Mouse (Mus musculus) hindbrain, embryonic 13.5 days (tissue): ENCODE data around the gene Gm20458. TPM values are rescaled to one million over a fixed set of nuclear protein-coding genes. Genes with fewer than 3 reads are reported as not detected.

Experiments
- ATAC-seq: fragments of 200-750 bp; cut with Nextera tagmentation; 2 replicates; pipeline ENCODE4 v1.8.0; 2017; ENCODE audit warnings: moderate TSS enrichment; ENCODE audit not compliant: low FRiP score
- H3K27ac ChIP-seq: fragments of 300-500 bp; sonication (generic); 2 replicates; pipeline ENCODE4 v1.5.1; 2015; ENCODE audit warnings: inconsistent platforms, mild to moderate bottlenecking, moderate library complexity
- H3K27me3 ChIP-seq: fragments of 300-500 bp; sonication (generic); 2 replicates; pipeline ENCODE4 v1.6.1; 2015; ENCODE audit warnings: mild to moderate bottlenecking, inconsistent platforms
- H3K36me3 ChIP-seq: fragments of 300-500 bp; sonication (generic); 2 replicates; pipeline ENCODE4 v1.6.1; 2015; ENCODE audit warnings: mild to moderate bottlenecking, inconsistent platforms
- H3K4me1 ChIP-seq: fragments of 300-500 bp; sonication (generic); replicated peaks from 2 replicates; pipeline ENCODE4 v1.6.1; 2015; ENCODE audit warnings: inconsistent platforms
- H3K4me2 ChIP-seq: fragments of 300-500 bp; sonication (generic); 2 replicates; pipeline ENCODE4 v1.6.1; 2015; ENCODE audit warnings: inconsistent platforms, mild to moderate bottlenecking, moderate library complexity
- H3K4me3 ChIP-seq: fragments of 300-500 bp; sonication (generic); 2 replicates; pipeline ENCODE4 v1.5.1; 2015; ENCODE audit warnings: mild to moderate bottlenecking, inconsistent platforms
- H3K9ac ChIP-seq: fragments of 300-500 bp; sonication (generic); 2 replicates; pipeline ENCODE4 v1.6.1; 2015; ENCODE audit warnings: mild to moderate bottlenecking, inconsistent platforms
- H3K9me3 ChIP-seq: fragments of 300-500 bp; sonication (generic); 2 replicates; pipeline ENCODE4 v1.6.1; 2016; ENCODE audit warnings: inconsistent platforms
- WGBS: fragments of 180-500 bp; shearing (Covaris S2); methylation state at CpG from one replicate; pipeline ENCODE4 v1.1.7; 2015; 5-methylcytosine and 5-hydroxymethylcytosine counted together
- polyA plus RNA-seq: library from polyadenylated mRNA; unstranded; fragments of >200 nt; fragmentation: Nextera tagmentation; extraction: Ambion mirVana; gene quantifications from 2 replicates; pipeline ENCODE4 v1.2.1, GENCODE M21; 2015

Gene Gm20458
- polyA plus RNA-seq, 1 experiment from 2014 or later = 5.9 TPM

DNA sequence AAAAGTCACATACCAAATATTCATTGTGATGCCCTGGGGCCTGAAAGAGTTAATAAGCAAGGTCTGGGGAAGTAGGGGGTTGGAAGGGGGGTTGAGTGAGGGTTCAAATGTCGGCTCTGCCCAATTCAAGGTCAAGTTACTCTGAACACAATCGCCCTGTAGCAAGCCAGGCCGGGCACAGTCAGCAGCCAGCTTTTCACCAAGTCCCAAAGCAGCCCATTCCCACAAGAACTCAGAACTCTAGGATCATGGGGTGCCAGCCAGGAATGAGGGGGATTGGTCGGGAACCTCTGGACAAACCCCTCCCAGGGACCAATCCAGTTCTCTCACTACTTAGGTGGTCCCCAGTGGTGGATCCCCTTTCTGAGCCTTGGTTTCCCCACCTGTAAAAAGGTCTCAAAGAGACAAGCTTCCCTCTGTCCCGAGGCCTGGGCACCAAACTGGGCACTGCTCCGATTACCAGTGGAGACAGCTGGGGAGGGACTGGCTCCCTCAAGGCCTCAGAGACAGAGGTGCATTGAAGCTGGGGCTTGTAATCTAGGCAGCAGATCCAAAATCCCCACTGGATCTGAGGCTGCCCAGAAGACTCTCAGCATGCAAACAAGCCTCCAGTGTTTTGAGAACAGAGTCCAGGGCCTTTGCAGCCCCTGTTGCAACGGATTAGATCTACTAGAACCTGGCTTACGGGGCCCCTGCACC is 24.4 kb upstream of the Gm20458 start:
- Histone ChIP-seq H3K4me3 (no peak overlapping the region), H3K27ac (peak overlapping the region; percentile 35; the same call in 1 of the 2 replicates), H3K36me3 (no peaks in the 10 kb centered on the region), H3K4me2 (no peak overlapping the region), H3K27me3 (peaks cover 12% of the 10 kb centered on the region), H3K9me3 (no peaks in the 10 kb centered on the region), H3K4me1 (peaks cover 10% of the 10 kb centered on the region; the same call in 1 of the 2 replicates), H3K9ac (no peak overlapping the region)
- no peak for ATAC-seq
- 26% methylated on average over 8 of the region's 8 CpGs for WGBS

DNA sequence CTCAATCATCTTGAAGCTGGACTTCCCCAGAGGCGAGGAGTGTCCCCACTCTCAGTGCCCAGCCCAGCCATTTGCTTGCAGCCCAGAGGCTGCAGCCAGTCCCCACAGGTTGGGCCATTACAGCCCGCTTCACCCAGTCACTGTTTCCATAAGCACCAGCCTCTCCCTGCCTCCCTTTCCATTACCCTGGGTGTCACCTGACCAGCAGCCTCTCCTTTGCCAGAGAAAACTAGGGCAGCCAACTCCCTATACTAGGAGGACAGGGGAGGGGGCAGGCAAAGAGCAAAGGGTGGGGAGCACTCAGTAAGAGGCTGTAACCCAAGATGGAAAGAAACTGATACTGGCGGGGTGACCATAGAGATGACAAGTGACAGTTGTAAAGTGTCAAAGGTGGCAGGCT is 23.8 kb upstream of the Gm20458 start:
- Histone ChIP-seq H3K4me3 (no peak overlapping the region), H3K27me3 (peaks cover 18% of the 10 kb centered on the region), H3K9me3 (no peaks in the 10 kb centered on the region), H3K4me1 (peaks cover 10% of the 10 kb centered on the region), H3K4me2 (no peak overlapping the region), H3K36me3 (no peaks in the 10 kb centered on the region), H3K27ac (no peak overlapping the region), H3K9ac (no peak overlapping the region)
- WGBS = 56% methylated on average over 3 of the region's 3 CpGs
- no peak for ATAC-seq

- no peak overlapping the region for H3K4me3 ChIP-seq
- no peak overlapping the region for H3K9ac ChIP-seq
- H3K27me3 ChIP-seq = peaks cover 26% of the 10 kb centered on the region
- H3K4me2 ChIP-seq = no peak overlapping the region
- WGBS = 79% methylated on average over 6 of the region's 6 CpGs
- no peaks in the 10 kb centered on the region for H3K36me3 ChIP-seq
- no peaks in the 10 kb centered on the region for H3K9me3 ChIP-seq
- H3K4me1 ChIP-seq = peaks cover 13% of the 10 kb centered on the region
- ATAC-seq = no peak
- no peak overlapping the region for H3K27ac ChIP-seq
Measured at GRCm38 (mm10) chr2:164437710-164438109, 23.1 kb upstream of the Gm20458 start.

DNA sequence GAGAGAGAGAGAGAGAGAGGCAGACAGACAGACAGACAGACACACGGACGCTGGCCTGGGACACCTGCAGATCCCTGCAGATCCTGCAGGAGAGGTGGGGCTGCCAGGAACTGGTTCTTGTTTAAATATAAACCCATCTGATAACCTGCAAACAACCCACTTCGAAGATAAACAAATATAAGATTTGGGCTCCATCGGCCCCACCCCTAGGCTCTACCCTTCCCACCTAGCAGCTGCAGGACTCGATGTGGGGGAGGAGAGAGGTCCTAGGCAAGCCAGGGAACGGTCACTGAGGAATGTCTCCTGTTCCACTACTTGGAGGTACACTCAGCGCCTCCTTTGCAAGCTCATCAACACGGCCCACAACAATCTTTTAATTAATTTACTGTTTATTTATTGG is 22.5 kb upstream of the Gm20458 start:
- Histone ChIP-seq H3K9ac (no peak overlapping the region), H3K4me3 (no peak overlapping the region), H3K27ac (no peak overlapping the region), H3K36me3 (no peaks in the 10 kb centered on the region), H3K4me1 (peaks cover 15% of the 10 kb centered on the region), H3K27me3 (peaks cover 27% of the 10 kb centered on the region), H3K4me2 (no peak overlapping the region), H3K9me3 (no peaks in the 10 kb centered on the region)
- 73% methylated on average over 8 of the region's 8 CpGs for WGBS
- no peak for ATAC-seq

DNA sequence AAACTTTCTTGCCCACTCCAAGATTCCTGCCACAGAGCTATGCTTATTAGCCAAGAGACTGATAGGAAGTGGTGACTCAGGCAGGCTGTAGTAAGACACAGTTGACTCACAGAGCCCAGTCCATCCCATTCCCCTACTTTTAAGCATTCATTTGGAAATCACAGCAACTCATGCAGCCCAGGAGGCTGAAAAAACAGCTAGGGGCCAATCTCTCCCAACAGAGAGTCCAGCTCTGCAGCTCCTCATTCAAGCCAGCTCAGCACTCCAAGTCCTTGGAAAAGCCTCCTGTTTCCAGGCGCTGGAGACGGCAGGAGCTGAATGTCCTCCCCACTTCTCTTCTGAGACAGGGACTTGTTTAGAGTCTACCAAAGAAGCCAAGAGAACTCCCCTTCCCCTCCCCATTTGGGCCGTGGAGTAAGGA is 21.8 kb upstream of the Gm20458 start:
- ATAC-seq = no peak
- Histone ChIP-seq H3K4me3 (no peak overlapping the region), H3K27me3 (peaks cover 27% of the 10 kb centered on the region), H3K27ac (no peak overlapping the region), H3K9ac (no peak overlapping the region), H3K4me1 (peaks cover 21% of the 10 kb centered on the region), H3K4me2 (no peak overlapping the region), H3K9me3 (no peaks in the 10 kb centered on the region), H3K36me3 (no peaks in the 10 kb centered on the region)
- 65% methylated on average over 3 of the region's 3 CpGs for WGBS

- no peak overlapping the region for H3K4me3 ChIP-seq
- H3K27ac ChIP-seq = no peak overlapping the region
- ATAC-seq = no peak
- peaks cover 21% of the 10 kb centered on the region for H3K4me1 ChIP-seq
- no peaks in the 10 kb centered on the region for H3K36me3 ChIP-seq
- H3K9ac ChIP-seq = no peak overlapping the region
- peaks cover 27% of the 10 kb centered on the region for H3K27me3 ChIP-seq
- 87% methylated on average over 5 of the region's 5 CpGs for WGBS
- no peaks in the 10 kb centered on the region for H3K9me3 ChIP-seq
- no peak overlapping the region for H3K4me2 ChIP-seq
Measured at GRCm38 (mm10) chr2:164440314-164440713, 20.5 kb upstream of the Gm20458 start.

DNA sequence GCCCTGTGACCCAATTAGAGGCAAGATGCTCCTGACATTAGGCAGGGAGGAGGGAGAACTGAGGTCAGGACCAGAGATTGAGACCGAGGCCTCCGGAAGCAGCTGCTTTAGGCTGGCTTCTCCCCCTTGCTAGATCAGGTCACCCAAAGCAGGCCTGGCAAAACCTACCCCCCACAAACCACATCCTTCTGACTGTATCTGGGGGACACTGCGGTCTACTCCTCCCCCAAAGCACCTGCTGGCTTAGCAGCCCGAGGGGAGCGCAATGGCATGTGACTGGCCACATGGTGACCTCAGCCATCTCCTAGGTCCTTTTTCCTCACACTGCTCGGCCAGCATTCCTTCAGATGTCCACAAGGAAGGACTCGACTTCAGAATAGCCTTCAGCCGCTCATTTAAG is 19.6 kb upstream of the Gm20458 start:
- no peak overlapping the region for H3K4me3 ChIP-seq
- no peak for ATAC-seq
- no peaks in the 10 kb centered on the region for H3K9me3 ChIP-seq
- H3K27me3 ChIP-seq = peaks cover 27% of the 10 kb centered on the region
- peak overlapping the region; percentile 89; the same call in 1 of the 2 replicates for H3K4me2 ChIP-seq
- 42% methylated on average over 8 of the region's 8 CpGs for WGBS
- peaks cover 21% of the 10 kb centered on the region for H3K4me1 ChIP-seq
- no peaks in the 10 kb centered on the region for H3K36me3 ChIP-seq
- H3K27ac ChIP-seq = no peak overlapping the region
- no peak overlapping the region for H3K9ac ChIP-seq

GRCm38 (mm10) chr2:164441731-164442130 is 19.0 kb upstream of the Gm20458 start:
- peaks cover 21% of the 10 kb centered on the region for H3K4me1 ChIP-seq
- H3K9me3 ChIP-seq = no peaks in the 10 kb centered on the region
- H3K27me3 ChIP-seq = peaks cover 27% of the 10 kb centered on the region
- no peaks in the 10 kb centered on the region for H3K36me3 ChIP-seq
- H3K4me2 ChIP-seq = peak overlapping the region; percentile 89
- no peak overlapping the region for H3K27ac ChIP-seq
- no peak for ATAC-seq
- H3K4me3 ChIP-seq = peak overlapping the region; percentile 48; the same call in 1 of the 2 replicates
- 0 out of 2 replicates have a peak overlapping the region, but pooled peaks have one; percentile 67 for H3K9ac ChIP-seq
- 23% methylated on average over 7 of the region's 7 CpGs for WGBS

GRCm38 (mm10) chr2:164442315-164443050 is 18.3 kb upstream of the Gm20458 start:
- peak overlapping the region; percentile 89 for H3K4me2 ChIP-seq
- peaks cover 27% of the 10 kb centered on the region for H3K27me3 ChIP-seq
- WGBS = 2% methylated on average over 29 of the region's 29 CpGs
- no peak overlapping the region for H3K27ac ChIP-seq
- H3K36me3 ChIP-seq = no peaks in the 10 kb centered on the region
- peak overlapping the region; percentile 67 for H3K9ac ChIP-seq
- H3K4me3 ChIP-seq = peak overlapping the region; percentile 48
- ATAC-seq = peak; percentile 68
- H3K9me3 ChIP-seq = no peaks in the 10 kb centered on the region
- peaks cover 21% of the 10 kb centered on the region for H3K4me1 ChIP-seq

DNA sequence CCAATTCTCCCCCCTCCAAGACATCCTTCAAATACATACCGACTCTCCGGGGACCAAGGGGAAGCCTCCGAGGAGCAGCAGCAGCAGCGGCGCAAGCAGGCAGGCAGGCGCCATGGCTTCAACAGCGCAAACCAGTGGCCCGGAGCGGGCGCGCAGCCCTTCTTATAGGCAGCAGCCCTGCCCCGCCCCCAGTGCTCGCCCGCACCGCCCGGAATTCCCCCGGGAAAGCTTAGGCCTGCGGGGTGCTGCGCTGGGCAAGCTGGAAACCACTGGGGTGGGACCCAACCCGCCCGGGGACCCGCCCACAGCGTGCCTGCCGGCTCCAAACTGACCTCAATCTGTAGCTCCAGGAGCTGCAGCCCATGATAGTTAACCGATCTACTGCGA is 17.7 kb upstream of the Gm20458 start:
- Histone ChIP-seq H3K9ac (peak overlapping the region; percentile 67), H3K4me3 (peak overlapping the region; percentile 48), H3K9me3 (no peaks in the 10 kb centered on the region), H3K4me2 (peak overlapping the region; percentile 89), H3K27ac (no peak overlapping the region), H3K36me3 (no peaks in the 10 kb centered on the region), H3K4me1 (peaks cover 21% of the 10 kb centered on the region), H3K27me3 (peaks cover 27% of the 10 kb centered on the region)
- 0% methylated on average over 26 of the region's 26 CpGs for WGBS
- ATAC-seq = peak; percentile 86

GRCm38 (mm10) chr2:164443460-164444000 is 17.2 kb upstream of the Gm20458 start, which contains the start of gene Sdc4:
Gene Sdc4, minus strand, starts transcription at chr2:164443887.
- Histone ChIP-seq H3K4me3 (peak within 1 kb of the TSS; percentile 48), H3K27me3 (peaks cover 27% of the 10 kb centered on the region), H3K9ac (peak within 1 kb of the TSS; percentile 67), H3K4me2 (peak within 1 kb of the TSS; percentile 89), H3K27ac (no peak within 1 kb of the TSS), H3K36me3 (no peaks in the 10 kb centered on the region), H3K4me1 (peaks cover 21% of the 10 kb centered on the region), H3K9me3 (no peaks in the 10 kb centered on the region)
- 6% methylated on average over 18 of the region's 18 CpGs for WGBS
- ATAC-seq = no peak; the same call in 1 of the 2 replicates

GRCm38 (mm10) chr2:164444701-164445100 is 16.1 kb upstream of the Gm20458 start:
- ATAC-seq = no peak
- H3K27ac ChIP-seq = no peak overlapping the region
- H3K4me2 ChIP-seq = no peak overlapping the region
- WGBS = 88% methylated on average over 2 of the region's 2 CpGs
- peaks cover 27% of the 10 kb centered on the region for H3K27me3 ChIP-seq
- peaks cover 21% of the 10 kb centered on the region for H3K4me1 ChIP-seq
- no peaks in the 10 kb centered on the region for H3K9me3 ChIP-seq
- H3K9ac ChIP-seq = no peak overlapping the region
- H3K36me3 ChIP-seq = no peaks in the 10 kb centered on the region
- H3K4me3 ChIP-seq = no peak overlapping the region
